Mouse (Mus musculus): ENCODE measurements around the gene Rbm24. TPM values are rescaled to one million over a fixed set of nuclear protein-coding genes. Genes with fewer than 3 reads are reported as not detected.

Rbm24 gene
- polyA plus RNA-seq, 1 experiment from 2014 or later = 4.0 TPM

Other genes starting within 250 kb of the Rbm24 start
- gene Stmnd1, start 144.7 kb upstream of the Rbm24 start, polyA plus RNA-seq (2015; fragmentation: Nextera tagmentation; extraction: Ambion mirVana) = 0.17 and 0.23 TPM in 2 replicates
- gene Cap2, start 83.4 kb downstream of the Rbm24 start, polyA plus RNA-seq (2015; fragmentation: Nextera tagmentation; extraction: Ambion mirVana) = 10.4 and 14.4 TPM in 2 replicates